Mouse (Mus musculus) liver, embryonic 13.5 days (tissue): ENCODE measurements around the gene Map3k14. TPM values are rescaled to one million over a fixed set of nuclear protein-coding genes. Genes with fewer than 3 reads are reported as not detected.
"Not testable (repeated sequence)": the region's sequence is repeated elsewhere in the genome, so short reads cannot be mapped to it uniquely, and the experiment has no call there.

ENCODE experiments used
- ATAC-seq: fragments of 200-750 bp; cut with Nextera tagmentation; 2 replicates; pipeline ENCODE4 v1.8.0; 2017; ENCODE audit warnings: low read depth, mild to moderate bottlenecking, moderate number of reproducible peaks, moderate library complexity
- DNase-seq: peaks from one replicate; pipeline ENCODE4 v3.0.0; 2022
- H3K27ac ChIP-seq: fragments of 300-500 bp; sonication (generic); 2 replicates; pipeline ENCODE4 v1.5.1; 2015; ENCODE audit warnings: moderate library complexity, mild to moderate bottlenecking, inconsistent platforms
- H3K27me3 ChIP-seq: fragments of 300-500 bp; sonication (generic); 2 replicates; pipeline ENCODE4 v1.6.1; 2015; ENCODE audit warnings: mild to moderate bottlenecking, inconsistent platforms
- H3K36me3 ChIP-seq: fragments of 300-500 bp; sonication (generic); 2 replicates; pipeline ENCODE4 v1.6.1; 2015; ENCODE audit warnings: mild to moderate bottlenecking, inconsistent platforms
- H3K4me1 ChIP-seq: fragments of 300-500 bp; sonication (generic); replicated peaks from 2 replicates; pipeline ENCODE4 v1.6.1; 2015; ENCODE audit warnings: inconsistent platforms
- H3K4me2 ChIP-seq: fragments of 300-500 bp; sonication (generic); 2 replicates; pipeline ENCODE4 v1.6.1; 2015; ENCODE audit warnings: inconsistent platforms, mild to moderate bottlenecking, moderate library complexity
- H3K4me3 ChIP-seq: fragments of 300-500 bp; sonication (generic); replicated peaks from 2 replicates; pipeline ENCODE4 v1.5.1; 2015; ENCODE audit warnings: mild to moderate bottlenecking, inconsistent platforms
- H3K9ac ChIP-seq: fragments of 300-500 bp; sonication (generic); 2 replicates; pipeline ENCODE4 v1.6.1; 2015; ENCODE audit warnings: mild to moderate bottlenecking, inconsistent platforms
- H3K9me3 ChIP-seq: fragments of 300-500 bp; sonication (generic); replicated peaks from 2 replicates; pipeline ENCODE4 v1.6.1; 2016; ENCODE audit warnings: inconsistent platforms
- WGBS: fragments of 180-500 bp; shearing (Covaris S2); methylation state at CpG from one replicate; pipeline ENCODE4 v1.1.7; 2015; ENCODE audit not compliant: insufficient replicate concordance; 5-methylcytosine and 5-hydroxymethylcytosine counted together
- polyA plus RNA-seq: library from polyadenylated mRNA; unstranded; fragments of >200 nt; fragmentation: Nextera tagmentation; extraction: Ambion mirVana; gene quantifications from 2 replicates; pipeline ENCODE4 v1.2.1, GENCODE M21; 2015

Gene Map3k14
- polyA plus RNA-seq, 1 experiment from 2014 or later = 0.50 TPM

- H3K4me3 ChIP-seq, H3K27ac ChIP-seq, H3K4me2 ChIP-seq, DNase-seq, H3K9me3 ChIP-seq, H3K27me3 ChIP-seq, H3K36me3 ChIP-seq, ATAC-seq, H3K9ac ChIP-seq: not testable (repeated sequence)
- 45% methylated on average over 4 of the region's 4 CpGs for WGBS
- peaks cover 11% of the 10 kb centered on the region for H3K4me1 ChIP-seq
Measured at GRCm38 (mm10) chr11:103222718-103223117, 44.6 kb downstream of the Map3k14 start.

DNA sequence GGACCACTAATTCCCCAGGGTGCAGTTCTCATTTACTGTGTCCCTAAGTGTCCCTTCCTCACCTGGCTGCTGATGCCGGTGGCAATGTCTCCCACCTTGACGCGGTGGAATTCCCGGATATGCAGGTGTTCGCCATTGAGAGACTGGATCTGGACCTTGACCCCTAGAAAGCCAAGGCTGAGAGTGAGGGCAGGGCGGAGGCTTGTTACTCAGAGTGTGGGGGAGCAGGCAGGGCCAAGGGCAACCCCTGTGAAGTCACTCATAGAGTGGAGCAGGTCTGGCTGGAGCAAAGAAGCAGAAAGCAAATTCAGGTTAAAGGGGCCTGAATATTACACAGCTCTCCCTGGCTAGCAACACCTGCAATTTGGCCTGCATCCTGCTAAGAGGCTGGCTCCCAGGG lies 45.8 kb downstream of the Map3k14 start:
- H3K4me3 ChIP-seq = no peak overlapping the region
- H3K4me2 ChIP-seq = no peak overlapping the region
- peaks cover 8% of the 10 kb centered on the region for H3K27me3 ChIP-seq
- H3K9me3 ChIP-seq = no peaks in the 10 kb centered on the region
- H3K36me3 ChIP-seq = peaks cover 3% of the 10 kb centered on the region; the same call in 1 of the 2 replicates
- 80% methylated on average over 6 of the region's 6 CpGs for WGBS
- H3K9ac ChIP-seq = no peak overlapping the region
- DNase-seq (no peak), ATAC-seq (no peak)
- H3K27ac ChIP-seq = no peak overlapping the region
- H3K4me1 ChIP-seq = peaks cover 15% of the 10 kb centered on the region

DNA sequence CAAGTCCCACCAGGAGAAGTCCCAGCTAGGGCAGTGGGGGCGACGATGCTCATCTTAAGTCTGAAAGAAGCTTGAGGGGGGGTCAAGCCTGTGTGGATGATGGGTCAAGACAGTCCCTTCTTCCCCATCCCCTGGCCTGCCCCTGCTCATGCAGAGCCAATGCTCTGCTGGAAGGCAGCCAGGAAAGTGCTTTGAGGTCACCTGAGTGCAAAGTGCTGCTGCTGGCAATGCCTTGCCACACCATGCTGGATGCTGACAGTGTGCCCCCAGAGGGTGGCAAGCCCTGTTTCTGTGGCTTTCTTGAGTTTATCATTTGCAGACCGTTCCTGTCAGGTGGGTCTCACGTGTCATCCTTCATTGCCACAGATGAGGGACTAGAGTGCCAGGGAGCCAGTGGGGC lies 47.3 kb downstream of the Map3k14 start:
- H3K27ac ChIP-seq = no peak overlapping the region
- no peak overlapping the region for H3K4me2 ChIP-seq
- 60% methylated on average over 4 of the region's 4 CpGs for WGBS
- H3K9me3 ChIP-seq = no peaks in the 10 kb centered on the region
- H3K36me3 ChIP-seq = 0 out of 2 replicates have a peak, but pooled peaks cover under 1% of the 10 kb centered on the region
- peaks cover 8% of the 10 kb centered on the region for H3K27me3 ChIP-seq
- ATAC-seq (no peak), DNase-seq (no peak)
- peaks cover 21% of the 10 kb centered on the region for H3K4me1 ChIP-seq
- H3K4me3 ChIP-seq = no peak overlapping the region
- H3K9ac ChIP-seq = no peak overlapping the region

DNA sequence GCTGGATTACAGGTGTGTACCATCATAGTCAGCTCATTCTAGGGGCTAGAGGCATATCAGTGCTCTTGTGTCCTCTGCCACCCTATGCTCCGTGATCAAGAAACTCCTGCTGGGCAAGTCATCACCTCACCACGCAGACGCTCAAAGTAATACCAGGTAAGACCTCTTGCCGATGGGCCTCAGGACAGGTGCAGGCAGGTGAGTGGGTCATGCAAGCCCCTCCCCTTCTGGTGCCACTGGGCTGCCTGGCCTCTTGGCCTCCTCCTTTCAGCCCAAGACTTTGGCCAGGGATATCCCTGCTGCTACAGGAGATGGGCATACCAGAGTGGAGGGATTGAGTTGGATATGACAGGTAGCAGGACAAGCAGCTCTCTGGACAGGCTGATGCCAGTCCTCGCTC lies 48.0 kb downstream of the Map3k14 start:
- ATAC-seq = no peak
- WGBS = 75% methylated on average over 5 of the region's 5 CpGs

DNA sequence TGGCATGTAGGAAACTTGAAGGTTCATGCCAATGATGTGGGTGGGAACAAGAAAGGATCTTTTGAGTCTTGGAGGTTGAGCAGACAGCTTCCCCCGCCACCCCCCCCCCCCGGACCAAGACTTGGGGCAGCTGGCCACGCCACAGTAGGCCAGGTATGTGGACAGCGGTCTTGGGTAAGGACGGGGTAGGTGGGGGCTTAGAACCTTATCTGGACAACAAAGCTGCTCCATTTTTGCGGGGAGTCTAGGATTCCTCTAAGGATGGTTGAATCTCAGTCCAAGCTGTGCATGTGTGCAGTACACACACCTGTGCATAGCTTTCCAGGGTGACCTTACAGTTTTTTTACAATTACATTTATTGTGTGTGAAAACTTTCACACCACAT lies 48.8 kb downstream of the Map3k14 start:
- DNase-seq = no peak
- no peak for ATAC-seq
- Histone ChIP-seq H3K27ac (no peak overlapping the region), H3K9ac (peak overlapping the region; percentile 52), H3K4me2 (peak overlapping the region; percentile 83), H3K36me3 (no peaks in the 10 kb centered on the region), H3K4me3 (peak overlapping the region; percentile 60), H3K4me1 (peaks cover 25% of the 10 kb centered on the region), H3K9me3 (no peaks in the 10 kb centered on the region), H3K27me3 (peaks cover 8% of the 10 kb centered on the region)
- WGBS = 27% methylated on average over 6 of the region's 6 CpGs

More for the DNA sequence above, 48.0 kb downstream of the Map3k14 start:
- no peak overlapping the region for H3K27ac ChIP-seq
- no peaks in the 10 kb centered on the region for H3K9me3 ChIP-seq
- no peaks in the 10 kb centered on the region for H3K36me3 ChIP-seq
- peaks cover 8% of the 10 kb centered on the region for H3K27me3 ChIP-seq
- no peak overlapping the region for H3K9ac ChIP-seq
- peaks cover 25% of the 10 kb centered on the region for H3K4me1 ChIP-seq
- no peak for DNase-seq
- no peak overlapping the region for H3K4me2 ChIP-seq
- no peak overlapping the region for H3K4me3 ChIP-seq

DNA sequence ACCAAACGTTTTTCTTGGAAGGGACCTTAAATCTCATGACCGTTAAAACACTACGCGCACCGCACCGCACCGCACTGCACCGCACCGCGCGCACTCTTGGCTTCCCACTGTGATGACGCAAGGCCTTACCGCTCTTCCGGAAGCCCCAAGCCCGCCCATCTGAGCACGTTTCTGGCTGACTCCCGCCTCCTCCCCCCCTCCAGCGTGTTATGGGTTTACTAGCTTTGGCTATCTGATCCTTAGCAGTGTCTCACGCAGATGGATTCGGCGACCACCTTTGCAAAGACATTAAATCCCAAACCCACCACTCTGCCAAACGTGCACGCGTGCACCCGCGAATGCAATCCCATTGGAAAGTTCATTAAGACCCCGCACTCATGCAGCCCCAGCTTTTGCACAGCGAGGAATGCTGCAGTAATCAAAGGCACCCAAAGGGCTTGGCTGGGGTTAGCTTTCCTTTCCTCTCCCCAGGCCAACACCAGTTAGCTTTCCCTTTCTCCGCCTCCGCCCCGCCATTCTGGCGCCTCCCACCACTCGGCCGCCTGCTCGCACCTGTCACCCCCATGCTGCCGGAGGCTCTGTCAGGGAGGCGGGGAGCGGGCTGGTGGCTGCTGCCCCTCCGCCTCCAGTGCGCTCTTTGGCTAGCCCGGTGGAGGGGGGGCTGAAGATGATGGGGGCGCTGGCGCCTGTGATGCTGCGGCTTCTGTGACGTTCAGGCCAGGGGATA lies 49.3 kb downstream of the Map3k14 start, which contains the start of gene Spata32:
Spata32 (minus strand) TSS at position 643 of the 727 bp plus-strand sequence.
- H3K4me3 ChIP-seq = peak within 1 kb of the TSS; percentile 60
- H3K36me3 ChIP-seq = no peaks in the 10 kb centered on the region
- H3K4me2 ChIP-seq = peak within 1 kb of the TSS; percentile 83
- H3K4me1 ChIP-seq = peaks cover 25% of the 10 kb centered on the region
- 1% methylated on average over 45 of the region's 45 CpGs for WGBS
- H3K9ac ChIP-seq = peak within 1 kb of the TSS; percentile 52
- no peak within 1 kb of the TSS; the same call in 1 of the 2 replicates for H3K27ac ChIP-seq
- peaks cover 8% of the 10 kb centered on the region for H3K27me3 ChIP-seq
- DNase-seq (peak; percentile 35), ATAC-seq (peak; percentile 80)
- H3K9me3 ChIP-seq = no peaks in the 10 kb centered on the region

GRCm38 (mm10) chr11:103215355-103215754 lies 51.9 kb downstream of the Map3k14 start:
- Histone ChIP-seq H3K4me1 (peaks cover 25% of the 10 kb centered on the region), H3K9ac (no peak overlapping the region), H3K27me3 (peaks cover 8% of the 10 kb centered on the region), H3K36me3 (no peaks in the 10 kb centered on the region), H3K27ac (no peak overlapping the region), H3K4me2 (no peak overlapping the region), H3K4me3 (no peak overlapping the region), H3K9me3 (no peaks in the 10 kb centered on the region)
- ATAC-seq = peak; percentile 60
- WGBS = 24% methylated on average over 1 of the region's 1 CpGs
- peak; percentile 7 for DNase-seq

DNA sequence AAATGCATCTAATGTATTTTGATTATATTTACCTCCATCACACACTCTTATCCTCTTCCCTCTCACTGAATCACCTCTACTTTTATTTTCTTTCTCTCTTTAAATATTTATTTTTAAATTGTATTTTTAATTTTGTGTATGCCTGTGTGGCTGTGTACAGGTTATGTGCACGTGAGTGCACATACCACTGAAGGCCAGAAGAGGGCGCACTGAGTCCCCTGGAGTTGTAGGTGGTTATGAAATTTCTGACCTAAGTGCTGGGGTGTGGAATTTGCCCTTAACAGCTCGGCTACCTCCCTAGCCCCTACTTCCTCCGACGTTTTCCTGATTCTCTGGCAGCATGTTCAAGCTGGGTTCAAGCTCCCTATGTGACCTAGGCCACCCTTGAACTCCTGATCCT lies 53.6 kb downstream of the Map3k14 start:
- no peak for ATAC-seq
- 64% methylated on average over 5 of the region's 5 CpGs for WGBS

GRCm38 (mm10) chr11:103210291-103210690 lies 57.0 kb downstream of the Map3k14 start:
- Histone ChIP-seq H3K36me3 (no peaks in the 10 kb centered on the region), H3K4me2 (no peak overlapping the region), H3K9ac (no peak overlapping the region), H3K27ac (no peak overlapping the region), H3K4me3 (no peak overlapping the region), H3K9me3 (no peaks in the 10 kb centered on the region), H3K27me3 (no peaks in the 10 kb centered on the region), H3K4me1 (peaks cover 7% of the 10 kb centered on the region)
- DNase-seq (no peak), ATAC-seq (no peak)
- WGBS = 57% methylated on average over 8 of the region's 8 CpGs

More for the DNA sequence above, 53.6 kb downstream of the Map3k14 start:
- Histone ChIP-seq H3K4me3 (no peak overlapping the region), H3K36me3 (no peaks in the 10 kb centered on the region), H3K9me3 (no peaks in the 10 kb centered on the region), H3K27me3 (peaks cover 4% of the 10 kb centered on the region), H3K9ac (no peak overlapping the region), H3K4me2 (no peak overlapping the region), H3K4me1 (peaks cover 25% of the 10 kb centered on the region), H3K27ac (no peak overlapping the region)
- no peak for DNase-seq

- WGBS = 76% methylated on average over 3 of the region's 3 CpGs
- H3K27me3 ChIP-seq = no peaks in the 10 kb centered on the region
- H3K36me3 ChIP-seq = no peaks in the 10 kb centered on the region
- H3K9me3 ChIP-seq = no peaks in the 10 kb centered on the region
- ATAC-seq (no peak), DNase-seq (no peak)
- H3K9ac ChIP-seq = no peak within 1 kb of the TSS
- no peak within 1 kb of the TSS for H3K4me2 ChIP-seq
- no peaks in the 10 kb centered on the region for H3K4me1 ChIP-seq
- H3K27ac ChIP-seq = no peak within 1 kb of the TSS
- no peak within 1 kb of the TSS for H3K4me3 ChIP-seq
Measured at GRCm38 (mm10) chr11:103208458-103208857, 58.8 kb downstream of the Map3k14 start, which contains the start of gene 1700023F06Rik. TSS of gene 1700023F06Rik (minus strand) at chr11:103208558.

- H3K4me2 ChIP-seq = no peak overlapping the region
- WGBS = 81% methylated on average over 6 of the region's 6 CpGs
Measured at GRCm38 (mm10) chr11:103206203-103206602, 61.1 kb downstream of the Map3k14 start.

DNA sequence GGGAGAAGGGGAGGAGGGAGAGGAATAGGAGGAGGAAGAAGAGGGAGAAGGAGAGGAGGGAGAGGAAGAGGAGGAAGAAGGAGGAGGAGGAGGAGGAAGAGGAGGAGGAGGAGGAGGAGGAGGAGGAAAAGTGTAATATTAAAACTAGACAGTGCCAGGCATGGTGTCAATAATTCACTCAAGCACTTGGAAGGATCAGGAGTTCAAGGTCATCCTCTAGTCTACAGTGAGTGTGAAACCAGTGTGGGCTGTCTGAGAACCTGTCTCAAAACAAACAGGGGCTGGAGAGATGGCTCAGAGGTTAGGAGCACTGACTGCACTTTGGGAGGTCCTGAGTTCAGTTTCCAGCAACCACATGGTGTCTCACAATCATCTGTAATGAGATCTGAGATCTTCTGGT lies 64.9 kb downstream of the Map3k14 start:
- Histone ChIP-seq H3K9ac (no peak overlapping the region), H3K36me3 (no peaks in the 10 kb centered on the region), H3K27ac (no peak overlapping the region), H3K4me1 (0 out of 2 replicates have a peak, but pooled peaks cover 6% of the 10 kb centered on the region), H3K27me3 (peaks cover 36% of the 10 kb centered on the region), H3K4me3 (no peak overlapping the region), H3K4me2 (no peak overlapping the region), H3K9me3 (no peaks in the 10 kb centered on the region)
- ATAC-seq (no peak), DNase-seq (no peak)

More at GRCm38 (mm10) chr11:103206203-103206602, 61.1 kb downstream of the Map3k14 start:
- Histone ChIP-seq H3K9ac (no peak overlapping the region), H3K27me3 (peaks cover 2% of the 10 kb centered on the region; the same call in 1 of the 2 replicates), H3K27ac (no peak overlapping the region), H3K4me1 (no peaks in the 10 kb centered on the region), H3K4me3 (no peak overlapping the region), H3K36me3 (no peaks in the 10 kb centered on the region), H3K9me3 (no peaks in the 10 kb centered on the region)
- ATAC-seq (no peak), DNase-seq (no peak)
